Mouse (Mus musculus): ENCODE measurements around the gene 1700025G04Rik.

1700025G04Rik gene

DNA sequence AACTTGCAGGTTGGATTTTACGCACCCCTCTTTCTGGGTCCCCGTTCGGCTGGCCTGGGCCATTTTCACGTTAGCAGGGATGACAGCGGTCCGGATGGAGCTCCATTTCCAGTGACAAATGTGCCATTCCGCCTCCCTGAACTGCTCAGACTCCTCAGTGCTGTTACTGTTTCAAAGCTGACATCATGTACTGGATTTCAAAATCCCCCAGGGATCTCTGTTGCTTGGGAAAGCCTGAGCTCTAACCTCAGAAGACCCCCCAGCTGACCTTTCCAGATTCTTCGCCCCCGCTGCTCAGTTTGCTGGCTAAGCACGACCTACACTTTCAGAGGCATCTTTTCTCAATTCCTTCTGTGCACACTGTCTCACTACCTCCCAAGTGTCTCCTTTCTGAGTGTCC, 128.7 kb downstream of the 1700025G04Rik start:
- DNase-seq (ENCODE audit: low spot score) = no peak

DNA sequence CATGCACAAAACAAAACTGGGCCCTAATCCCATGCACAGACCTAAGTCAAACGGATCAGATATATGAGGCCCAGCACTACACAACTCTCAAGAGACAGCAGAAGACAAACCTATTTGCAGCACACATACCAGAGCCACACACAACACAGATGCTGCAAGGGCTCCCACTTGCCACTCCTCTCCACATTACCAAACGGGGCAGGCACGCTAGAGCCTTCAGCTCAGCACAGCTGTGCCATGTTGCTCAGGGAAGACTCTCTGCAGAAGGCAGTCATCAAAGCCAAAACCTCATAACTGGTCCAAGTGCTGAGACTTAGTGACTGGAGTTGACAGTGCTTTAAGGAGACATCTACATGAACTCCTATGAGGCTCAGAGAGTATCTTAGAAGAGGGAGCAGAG, 130.9 kb downstream of the 1700025G04Rik start:
- DNase-seq (ENCODE audit: low spot score) = no peak

DNA sequence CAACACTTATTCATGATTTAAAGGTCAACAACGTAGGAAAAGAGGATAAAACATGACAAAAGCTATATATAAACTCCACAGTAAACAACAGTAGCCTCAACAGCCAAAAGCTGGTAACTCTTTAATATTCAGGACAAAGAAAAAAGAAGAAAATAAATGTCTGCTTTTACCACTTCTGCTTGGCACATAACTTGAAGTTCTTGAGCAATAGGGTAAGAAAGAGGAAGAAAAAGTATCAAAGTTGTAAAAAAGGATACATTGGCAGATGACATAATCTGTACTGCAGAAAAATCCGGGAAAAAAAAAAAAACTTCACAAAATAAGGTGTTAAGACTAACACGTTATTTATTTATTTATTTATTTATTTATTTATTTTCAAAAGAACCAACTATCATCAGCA, 131.5 kb downstream of the 1700025G04Rik start:
- DNase-seq (ENCODE audit: low spot score) = no peak

DNA sequence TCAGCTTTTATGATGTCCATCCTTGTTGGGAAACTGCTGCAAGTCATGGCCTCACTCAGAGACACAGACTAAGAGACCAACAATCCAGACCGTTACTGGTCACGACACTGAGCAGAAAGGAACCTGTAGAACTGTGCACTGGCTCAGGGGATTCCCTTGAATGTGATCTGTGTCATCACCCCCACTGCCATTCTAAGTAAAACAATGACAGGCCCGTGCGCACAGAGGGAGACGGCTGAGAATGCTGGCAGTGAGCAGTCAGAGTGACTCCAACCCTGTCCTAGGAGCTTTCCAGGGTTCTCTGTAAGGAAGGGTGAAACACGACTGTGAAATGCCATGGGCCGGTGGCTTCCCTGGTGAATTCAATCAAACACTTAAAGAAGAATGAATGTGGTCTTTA, 132.3 kb downstream of the 1700025G04Rik start:
- no peak for DNase-seq (ENCODE audit: low spot score)

DNA sequence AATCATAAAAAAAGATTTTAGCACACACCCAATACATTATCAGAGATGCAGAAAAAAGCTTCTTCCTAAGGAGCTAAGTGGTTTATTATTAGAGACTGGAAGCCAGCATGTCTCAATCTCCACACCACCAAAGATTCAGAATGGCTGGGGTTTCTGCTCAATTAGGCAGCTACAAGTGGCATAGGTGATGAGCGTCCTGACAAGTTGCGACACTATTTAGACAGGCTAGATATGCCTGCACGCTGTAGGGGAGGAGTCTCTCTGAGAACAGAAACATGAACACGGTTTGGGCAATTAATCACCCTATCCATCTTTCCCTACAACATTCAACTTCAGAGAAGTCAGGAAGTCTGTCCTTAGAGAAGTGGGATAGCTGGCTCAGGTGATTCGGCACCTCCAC, 134.1 kb downstream of the 1700025G04Rik start:
- no peak for DNase-seq (ENCODE audit: low spot score)

DNA sequence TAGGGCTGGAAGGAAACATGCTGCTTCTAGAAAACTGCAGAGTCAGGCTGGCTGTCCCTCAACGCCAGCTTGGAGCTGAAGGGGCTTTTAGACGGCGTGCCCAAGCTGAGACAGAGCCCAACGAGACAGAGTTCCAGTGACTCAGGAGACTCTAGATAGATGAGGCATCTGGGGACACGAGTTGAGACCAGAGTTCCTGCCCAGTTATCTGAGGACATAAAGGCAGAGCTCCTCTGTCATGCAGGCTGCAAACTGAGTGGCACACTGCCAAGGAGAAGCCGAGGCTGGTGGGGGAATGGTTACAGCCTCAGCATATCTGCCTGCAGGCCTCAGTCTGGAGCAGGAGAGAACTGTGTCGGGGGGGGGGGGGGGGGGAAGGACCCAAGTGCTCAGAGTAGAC, 136.4 kb downstream of the 1700025G04Rik start:
- DNase-seq (ENCODE audit: low spot score) = peak; percentile 77

DNA sequence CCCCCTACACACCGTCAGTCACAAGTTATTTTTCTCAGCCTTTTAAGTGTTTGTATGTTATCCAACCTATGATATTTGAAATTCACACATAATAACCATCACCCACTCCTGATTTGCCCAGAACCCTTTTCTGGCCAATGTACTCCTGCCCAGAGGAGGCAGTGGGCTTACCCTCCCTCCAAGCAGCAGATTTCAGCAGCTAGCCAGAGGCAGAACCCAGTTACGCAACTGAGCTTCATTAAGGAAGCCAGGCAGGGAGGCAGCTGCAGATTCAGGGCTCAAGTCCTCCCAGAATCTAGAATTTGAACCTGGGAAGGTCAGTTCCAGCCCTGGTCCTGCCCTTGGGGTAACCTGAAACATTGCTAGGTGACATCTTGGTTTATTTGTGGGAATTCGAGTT, 141.9 kb downstream of the 1700025G04Rik start:
- DNase-seq (ENCODE audit: low spot score) = no peak

DNA sequence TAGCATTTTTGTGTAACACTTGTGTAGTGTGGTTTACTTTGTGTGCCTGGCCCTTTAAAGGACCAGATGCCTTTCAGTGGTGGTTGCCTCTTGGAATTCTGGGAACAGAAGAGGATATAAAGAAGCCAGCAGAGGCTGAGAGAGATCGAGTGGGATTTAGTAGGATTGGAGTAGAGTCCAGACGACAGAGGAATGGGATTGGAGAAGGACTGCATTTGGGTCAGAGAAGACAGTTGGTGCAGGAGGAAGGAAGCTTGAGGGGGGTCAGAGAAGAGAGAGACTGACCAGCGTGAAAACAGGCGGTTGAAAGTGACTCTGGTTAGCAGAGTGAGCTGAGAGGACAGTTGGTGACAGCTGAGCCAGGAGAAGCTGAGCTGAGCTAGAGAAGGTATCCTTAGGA, 142.4 kb downstream of the 1700025G04Rik start:
- DNase-seq (ENCODE audit: low spot score) = no peak

DNA sequence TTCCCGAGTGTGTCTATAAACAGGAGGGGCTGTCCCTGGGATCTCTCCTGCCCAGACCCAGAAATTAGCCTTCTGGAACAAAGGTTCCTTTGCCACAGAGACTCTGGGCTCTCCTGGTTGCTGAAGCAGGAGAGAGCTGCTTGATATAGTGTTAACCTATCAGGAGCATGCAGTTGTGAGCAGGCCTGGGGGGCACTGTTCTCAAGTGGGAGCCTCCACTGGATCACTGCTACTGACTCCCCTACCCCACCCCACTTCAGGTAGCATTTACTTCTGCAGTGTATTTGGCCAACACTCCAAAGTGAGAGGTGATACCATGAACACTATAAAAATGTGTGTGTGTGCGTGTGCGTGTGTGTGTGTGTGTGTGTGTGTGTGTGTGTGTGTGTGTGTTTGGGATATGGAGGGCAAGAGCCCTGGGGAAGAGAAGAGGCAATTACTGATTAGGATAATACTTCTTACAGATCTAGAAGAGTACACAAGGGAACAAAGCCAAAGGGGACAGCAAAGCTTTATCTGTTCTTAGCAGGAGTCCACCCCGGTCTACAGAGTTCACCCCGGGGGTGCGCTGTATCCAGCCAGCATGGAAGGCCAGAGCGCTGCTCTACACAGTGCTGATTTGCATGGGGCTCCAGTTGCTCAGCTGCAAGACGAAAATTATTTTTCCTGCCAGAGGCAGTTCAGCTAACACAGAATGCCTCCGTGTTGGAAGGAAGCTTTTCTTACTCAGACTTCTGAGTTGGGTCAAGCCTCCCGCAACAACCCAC, 145.3 kb downstream of the 1700025G04Rik start:
- no peak for DNase-seq (ENCODE audit: low spot score)

DNA sequence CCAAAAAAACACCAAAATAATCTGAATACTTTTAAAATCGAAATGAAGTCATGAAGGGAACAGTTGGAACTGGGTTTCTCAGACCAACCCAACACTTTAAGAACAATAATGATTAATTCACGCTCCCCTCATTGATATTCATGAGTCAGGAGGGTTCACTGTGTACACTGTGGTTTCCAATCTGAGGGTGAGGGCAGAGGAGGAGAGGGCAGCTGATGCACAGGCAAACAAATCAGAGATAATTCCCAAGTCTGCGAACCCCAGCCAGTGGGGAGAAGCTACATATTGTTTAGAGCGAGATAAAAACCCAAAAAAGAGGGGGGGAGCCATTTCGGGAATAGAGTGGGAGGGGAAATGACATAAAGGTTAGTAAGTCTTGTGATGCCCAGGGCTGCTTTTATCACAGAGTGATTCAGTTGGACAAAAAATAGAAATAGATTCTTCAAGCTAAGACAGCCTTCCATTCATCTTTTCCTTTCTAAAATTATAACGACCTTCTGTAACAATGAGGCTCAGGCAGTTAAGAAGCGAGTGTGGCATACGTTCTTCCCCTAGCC, 146.2 kb downstream of the 1700025G04Rik start:
- DNase-seq (ENCODE audit: low spot score) = no peak

DNA sequence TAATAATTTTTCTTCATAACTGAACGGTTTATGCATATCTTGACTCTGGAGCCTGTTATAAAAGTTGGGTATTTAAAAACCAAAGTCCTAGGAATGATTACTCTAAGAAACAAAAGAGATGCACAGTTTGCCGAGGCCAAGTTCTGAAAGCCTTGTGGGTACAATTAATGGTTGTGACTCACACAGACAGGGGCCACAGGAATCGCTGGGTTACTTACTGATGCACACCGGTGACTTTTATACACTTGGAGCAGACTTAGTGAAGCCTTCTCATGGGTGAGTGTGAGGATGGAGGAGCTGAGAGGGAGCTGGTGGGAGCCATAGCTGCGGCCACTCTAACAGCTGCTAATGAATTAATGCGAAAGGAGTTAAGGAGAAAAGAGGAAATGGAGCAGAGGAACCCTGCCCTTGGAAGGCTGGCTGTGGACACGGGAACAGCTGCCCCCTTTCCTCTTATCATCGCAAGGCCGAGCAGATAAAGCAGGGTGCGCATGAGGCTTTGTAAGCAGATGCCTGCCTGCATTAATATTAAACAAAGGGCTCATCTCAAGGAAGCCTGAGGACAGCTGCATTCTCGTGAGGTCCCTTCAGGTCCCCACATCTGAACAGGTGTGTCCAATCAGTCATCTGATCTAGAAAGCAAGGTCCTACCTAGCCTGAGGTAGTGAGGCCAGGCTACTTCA, 146.8 kb downstream of the 1700025G04Rik start:
- no peak for DNase-seq (ENCODE audit: low spot score)

DNA sequence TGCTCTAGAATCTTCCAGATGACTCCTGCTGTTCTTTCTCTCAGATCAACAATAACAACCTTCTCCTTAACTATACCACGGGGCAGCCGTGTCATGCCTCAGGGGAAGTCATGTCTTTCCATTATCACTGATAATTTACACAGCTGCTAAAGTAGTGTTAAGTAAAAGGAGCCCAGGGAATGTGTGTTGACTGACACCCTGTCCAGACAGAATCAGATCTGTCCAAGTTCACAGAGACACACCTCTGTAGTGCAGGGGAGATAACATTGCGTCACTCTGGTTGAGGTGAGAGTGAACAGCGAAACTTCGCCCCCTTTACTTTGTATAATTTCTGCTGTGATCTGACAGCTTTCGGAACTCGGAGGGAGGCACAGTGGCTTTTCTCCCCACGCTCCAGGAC, 149.9 kb downstream of the 1700025G04Rik start:
- DNase-seq (ENCODE audit: low spot score) = no peak

DNA sequence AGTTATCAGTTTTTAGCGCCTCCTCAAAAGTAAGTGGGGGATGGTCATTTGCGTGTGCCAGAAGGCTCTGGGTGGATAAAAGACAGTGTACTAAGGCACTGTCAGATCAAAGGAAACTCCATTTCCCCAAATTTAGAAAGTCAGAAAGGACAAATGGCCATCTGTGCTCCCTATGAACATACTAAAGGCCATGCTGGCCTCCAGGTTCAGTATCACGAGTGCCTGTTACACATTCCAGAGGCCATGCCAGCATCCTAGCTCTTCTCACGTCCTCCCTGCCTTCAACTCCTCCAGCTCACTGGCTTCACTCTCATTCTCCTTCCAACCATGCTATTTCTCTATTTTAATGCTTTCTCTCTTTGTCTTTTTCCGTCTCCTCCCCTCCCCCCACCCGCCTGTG, 150.4 kb downstream of the 1700025G04Rik start:
- DNase-seq (ENCODE audit: low spot score) = no peak

DNA sequence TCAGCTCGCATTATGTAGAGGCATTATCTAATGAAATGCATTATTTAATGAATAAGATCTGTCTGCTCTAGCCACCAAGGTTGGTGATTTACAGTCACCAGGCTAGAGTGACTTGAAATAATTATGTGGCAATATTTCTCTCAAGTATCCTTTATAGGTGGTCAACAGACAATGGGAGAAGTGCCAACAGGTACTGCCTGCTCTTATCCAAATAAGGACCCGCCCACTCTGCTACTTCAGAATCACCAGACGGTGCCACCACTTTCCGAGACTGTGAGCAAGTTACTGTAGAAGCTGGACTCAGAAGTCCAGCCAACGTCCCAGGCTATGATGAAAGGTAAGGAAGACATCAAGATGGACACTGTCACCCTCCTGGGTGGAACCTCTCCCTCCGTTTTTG, 156.3 kb downstream of the 1700025G04Rik start:
- DNase-seq (ENCODE audit: low spot score) = no peak

DNA sequence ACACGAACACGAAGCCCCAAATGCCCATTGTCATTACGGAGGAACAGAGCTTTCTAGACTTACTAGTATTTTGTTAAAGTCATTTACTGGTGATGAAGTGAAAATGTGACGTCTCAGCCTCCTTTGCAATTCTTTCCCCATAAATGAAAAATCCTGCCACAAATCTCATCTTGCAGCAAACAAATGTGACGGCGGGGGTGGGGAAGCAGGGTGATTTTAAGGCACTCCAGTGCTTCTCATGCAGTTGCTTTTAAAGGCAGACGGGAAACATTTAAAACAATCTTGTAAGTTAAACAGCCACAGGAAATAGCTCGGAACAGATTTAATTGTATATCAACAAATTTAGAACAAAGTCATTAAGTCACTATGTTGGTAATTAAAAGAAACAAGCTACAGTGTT, 163.1 kb downstream of the 1700025G04Rik start:
- no peak for DNase-seq (ENCODE audit: low spot score)

DNA sequence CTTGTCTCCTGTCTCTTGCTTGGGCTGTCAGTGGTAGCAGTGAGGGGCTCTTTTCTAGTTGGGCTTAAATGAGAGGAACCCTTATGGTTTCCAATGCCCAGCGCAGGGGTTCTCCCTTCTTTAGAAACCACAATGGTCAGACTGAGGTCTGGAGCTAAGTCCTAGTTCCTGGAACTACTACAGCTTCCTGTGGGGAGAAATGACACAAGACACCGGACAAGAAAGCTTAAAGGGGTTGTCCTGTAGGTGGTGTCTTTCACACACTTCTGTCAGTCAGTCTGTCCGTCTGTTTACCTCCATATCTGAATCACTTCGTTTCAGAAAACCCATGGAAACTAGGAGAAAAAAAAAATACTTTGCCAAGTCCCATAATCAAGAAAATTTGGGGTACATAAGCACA, 163.8 kb downstream of the 1700025G04Rik start:
- DNase-seq (ENCODE audit: low spot score) = no peak

DNA sequence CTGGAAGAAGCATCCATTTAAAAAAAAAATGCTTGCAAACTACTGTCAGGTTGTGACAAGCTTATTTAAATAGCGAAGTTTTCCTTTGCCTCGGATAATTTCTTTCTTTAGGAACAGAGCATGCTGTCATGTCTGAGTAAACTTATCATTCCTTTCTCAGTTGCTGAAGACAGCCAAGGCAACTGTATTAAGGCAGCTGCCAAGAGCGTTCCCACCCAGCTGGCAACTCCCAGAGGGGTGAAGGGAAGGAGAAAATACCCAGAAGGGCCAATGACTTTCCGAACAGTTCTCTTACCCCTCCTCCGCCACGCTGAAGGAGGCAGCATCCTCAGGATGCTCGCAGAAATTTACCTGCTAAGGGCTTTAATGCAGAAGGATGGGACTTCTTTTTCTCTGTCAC, 164.2 kb downstream of the 1700025G04Rik start:
- no peak for DNase-seq (ENCODE audit: low spot score)

DNA sequence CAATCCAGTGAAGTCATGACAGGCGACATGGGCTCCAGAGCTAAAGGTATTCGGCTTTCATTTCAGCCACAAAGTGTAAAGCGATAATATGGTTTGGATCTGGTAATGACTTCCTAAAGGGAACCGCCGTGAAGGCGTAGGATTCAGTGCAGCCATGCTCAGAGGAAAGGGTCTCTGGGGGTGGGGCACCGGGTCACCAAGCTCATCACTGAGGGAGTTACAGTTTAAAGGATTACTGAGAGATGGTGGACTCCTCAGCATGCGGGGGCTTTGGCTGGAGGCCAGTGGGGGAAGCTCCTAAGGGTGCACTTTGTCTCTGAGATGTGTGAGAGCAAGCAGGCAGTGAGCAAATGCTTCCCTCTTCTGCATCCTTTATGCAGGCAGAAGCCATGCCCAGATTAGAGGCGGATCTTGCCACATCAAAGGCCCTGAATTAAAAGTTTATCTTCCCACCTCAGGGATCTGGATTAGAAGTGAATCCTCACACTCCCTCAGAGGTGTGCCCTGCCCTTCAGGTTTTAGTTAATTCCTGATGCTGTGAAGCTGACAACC, 171.0 kb downstream of the 1700025G04Rik start:
- DNase-seq (ENCODE audit: low spot score) = no peak

DNA sequence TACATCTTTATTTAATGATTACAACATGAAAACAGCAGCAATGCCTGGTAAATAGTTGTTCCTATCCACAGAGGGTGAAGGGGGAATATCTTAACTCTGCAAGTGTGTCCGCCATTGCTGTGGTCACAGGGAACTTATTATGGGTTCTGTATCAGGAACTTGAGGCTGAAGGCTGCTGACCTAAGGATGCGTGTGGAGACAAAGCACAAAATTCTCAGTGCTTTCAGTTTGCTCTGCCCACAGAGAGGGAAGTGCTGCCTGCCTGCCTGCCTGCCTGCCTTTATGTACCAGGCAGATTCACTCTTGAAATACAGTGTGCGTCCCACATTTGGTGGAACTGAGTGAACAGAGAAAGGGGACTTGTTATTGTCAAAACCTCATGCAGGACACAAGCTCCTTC, 172.2 kb downstream of the 1700025G04Rik start:
- DNase-seq (ENCODE audit: low spot score) = no peak

DNA sequence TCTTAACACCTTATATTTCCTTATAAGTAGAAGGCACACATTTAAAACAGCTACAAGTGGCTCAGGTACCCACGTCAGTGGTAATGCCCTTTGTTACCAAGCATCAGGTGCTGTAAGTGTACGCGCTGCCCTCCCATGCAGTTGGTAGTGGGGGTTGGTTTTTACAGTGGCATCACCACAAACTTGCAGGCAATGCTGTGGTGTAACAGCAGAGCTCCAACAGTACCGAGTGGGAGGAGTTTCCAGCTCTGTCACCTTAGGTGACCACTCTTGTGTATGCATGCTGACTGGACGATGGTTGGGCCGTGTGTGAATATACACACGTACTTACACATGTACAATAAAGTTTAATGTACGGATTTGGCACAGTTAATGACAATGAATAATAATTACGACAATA, 175.4 kb downstream of the 1700025G04Rik start:
- no peak for DNase-seq (ENCODE audit: low spot score)

DNA sequence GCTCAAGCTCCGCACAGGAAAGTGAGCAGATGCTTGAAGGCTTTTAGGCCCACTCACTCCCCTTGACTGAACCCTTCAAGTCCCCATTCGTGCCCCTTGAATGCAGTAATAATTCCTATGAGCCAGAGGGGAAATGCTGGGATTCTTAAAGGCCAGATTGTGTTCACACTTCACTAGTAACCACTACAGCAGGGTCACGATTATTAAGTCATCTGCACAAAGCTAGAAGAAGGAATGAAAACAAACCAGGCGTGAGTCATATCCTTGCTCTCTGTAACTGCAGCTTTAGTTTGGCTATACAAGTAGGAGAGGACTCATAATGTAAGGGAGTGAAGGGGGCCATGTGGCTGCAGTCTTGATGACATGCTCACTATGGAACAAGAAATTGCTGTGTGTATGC, 182.9 kb downstream of the 1700025G04Rik start:
- DNase-seq (ENCODE audit: low spot score) = peak; percentile 36

DNA sequence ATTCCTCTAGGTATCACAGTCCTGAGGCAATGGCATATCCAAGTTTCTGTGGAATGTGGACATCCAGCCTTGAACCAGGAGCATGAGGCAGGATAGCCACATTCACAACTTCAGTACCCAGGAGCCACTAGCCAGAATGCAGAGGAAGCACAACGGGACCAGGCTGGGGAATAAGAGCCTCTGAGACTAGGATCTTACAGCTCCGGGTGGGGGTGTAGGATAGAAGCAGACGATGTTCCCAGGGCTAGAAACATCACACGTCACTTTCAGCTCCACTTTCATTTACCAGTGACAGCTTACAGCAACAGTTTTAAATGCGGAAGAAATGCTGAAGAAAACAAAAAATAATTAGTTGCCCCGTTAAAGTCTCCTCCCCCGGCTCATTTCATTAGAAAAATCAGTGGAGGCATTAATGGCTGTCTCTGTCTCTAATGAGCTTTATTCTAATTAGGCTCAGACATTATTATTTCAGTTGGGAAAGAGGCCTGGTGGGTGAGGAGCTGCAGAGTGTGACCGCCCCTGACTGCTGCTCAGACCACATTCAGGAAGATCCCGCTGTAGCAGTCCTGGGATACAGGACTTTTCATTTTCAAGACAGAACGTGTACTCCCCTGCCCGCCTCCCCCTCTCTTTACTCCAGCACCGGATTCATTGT, 189.1 kb downstream of the 1700025G04Rik start:
- peak; percentile 19 for DNase-seq (ENCODE audit: low spot score)

DNA sequence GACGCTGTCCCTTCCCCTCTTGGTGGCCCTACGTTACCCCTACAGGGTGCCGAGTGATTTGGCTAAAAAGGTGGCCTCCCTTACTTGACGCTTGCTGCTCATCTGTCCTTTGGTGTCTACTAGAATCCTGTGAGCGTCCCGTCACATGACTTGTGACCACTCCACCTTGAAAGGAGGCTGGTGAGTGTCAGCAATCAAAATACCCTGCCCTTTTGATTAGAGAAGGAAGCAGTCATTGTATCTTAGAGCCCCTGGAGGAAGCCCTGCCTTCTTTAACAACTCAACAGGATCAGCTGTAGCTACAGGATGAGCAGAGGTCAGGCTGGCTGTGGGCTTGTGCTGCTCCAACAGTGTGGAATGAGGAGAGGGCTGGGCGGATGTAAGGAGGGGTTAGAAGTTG, 190.0 kb downstream of the 1700025G04Rik start:
- no peak for DNase-seq (ENCODE audit: low spot score)

All from MN1 (cell line).